Mouse (Mus musculus): ENCODE measurements around the gene Aanat. TPM values are rescaled to one million over a fixed set of nuclear protein-coding genes. Genes with fewer than 3 reads are reported as not detected.
A peak's percentile ranks its signal among the peaks of the same experiment; 100 is the strongest.
"Not testable (repeated sequence)": the region's sequence is repeated elsewhere in the genome, so short reads cannot be mapped to it uniquely, and the experiment has no call there.

Aanat gene
- polyA plus RNA-seq, 1 experiment from 2014 or later: 0.15 TPM

GRCm38 (mm10) chr11:116626299-116627071 is 40.3 kb downstream of the Aanat start, which contains the start of gene Rhbdf2:
Rhbdf2 (minus strand) TSS chr11:116627019.
- no peak for ATAC-seq (ENCODE audit: low FRiP score)
- H3K4me2 ChIP-seq (replicated peaks): no peak within 1 kb of the TSS

GRCm38 (mm10) chr11:116627072-116628020 is 41.1 kb downstream of the Aanat start:
- H3K27ac ChIP-seq: no peak overlapping the region
- H3K4me3 ChIP-seq: no peak overlapping the region
- H3K4me1 ChIP-seq: peaks cover 19% of the 10 kb centered on the region
- no peak overlapping the region for H3K4me2 ChIP-seq (replicated peaks)
- peaks cover 35% of the 10 kb centered on the region for H3K27me3 ChIP-seq
- no peaks in the 10 kb centered on the region for H3K9me3 ChIP-seq (replicated peaks)
- no peaks in the 10 kb centered on the region for H3K36me3 ChIP-seq
- no peak for ATAC-seq (ENCODE audit: low FRiP score)
- WGBS: 36% methylated on average over 10 of the region's 10 CpGs
- H3K9ac ChIP-seq: no peak overlapping the region

More at GRCm38 (mm10) chr11:116626299-116627071, 40.3 kb downstream of the Aanat start, which contains the start of gene Rhbdf2:
- no peak within 1 kb of the TSS for H3K4me3 ChIP-seq
- no peak within 1 kb of the TSS for H3K27ac ChIP-seq
- WGBS: 73% methylated on average over 10 of the region's 10 CpGs
- no peaks in the 10 kb centered on the region for H3K36me3 ChIP-seq
- no peaks in the 10 kb centered on the region for H3K9me3 ChIP-seq (replicated peaks)
- H3K27me3 ChIP-seq: peaks cover 43% of the 10 kb centered on the region
- H3K4me1 ChIP-seq: peaks cover 23% of the 10 kb centered on the region
- H3K9ac ChIP-seq: no peak within 1 kb of the TSS

GRCm38 (mm10) chr11:116628712-116629111 is 42.5 kb downstream of the Aanat start:
- H3K27ac ChIP-seq: no peak overlapping the region
- no peak overlapping the region for H3K9ac ChIP-seq
- no peaks in the 10 kb centered on the region for H3K9me3 ChIP-seq (replicated peaks)
- peaks cover 14% of the 10 kb centered on the region for H3K4me1 ChIP-seq
- 58% methylated on average over 9 of the region's 9 CpGs for WGBS
- no peak overlapping the region for H3K4me2 ChIP-seq (replicated peaks)
- peaks cover 22% of the 10 kb centered on the region for H3K27me3 ChIP-seq
- peak; percentile 38; the same call in 1 of the 2 replicates for ATAC-seq (ENCODE audit: low FRiP score)
- no peaks in the 10 kb centered on the region for H3K36me3 ChIP-seq
- H3K4me3 ChIP-seq: no peak overlapping the region

GRCm38 (mm10) chr11:116629472-116629871 is 43.2 kb downstream of the Aanat start:
- WGBS: 93% methylated on average over 6 of the region's 6 CpGs
- Histone ChIP-seq H3K27me3 (peaks cover 14% of the 10 kb centered on the region), H3K27ac (no peak overlapping the region), H3K4me1 (peaks cover 7% of the 10 kb centered on the region; the same call in 1 of the 2 replicates), H3K4me2 (replicated peaks) (no peak overlapping the region), H3K36me3 (no peaks in the 10 kb centered on the region), H3K4me3 (no peak overlapping the region), H3K9ac (no peak overlapping the region), H3K9me3 (replicated peaks) (no peaks in the 10 kb centered on the region)
- no peak for ATAC-seq (ENCODE audit: low FRiP score)

GRCm38 (mm10) chr11:116630171-116630965 is 44.1 kb downstream of the Aanat start:
- Histone ChIP-seq H3K27ac (no peak overlapping the region), H3K9me3 (replicated peaks) (no peaks in the 10 kb centered on the region), H3K36me3 (no peaks in the 10 kb centered on the region), H3K27me3 (0 out of 2 replicates have a peak, but pooled peaks cover 5% of the 10 kb centered on the region), H3K9ac (0 out of 2 replicates have a peak overlapping the region, but pooled peaks have one; percentile 15), H3K4me2 (replicated peaks) (no peak overlapping the region), H3K4me1 (peaks cover 6% of the 10 kb centered on the region; the same call in 1 of the 2 replicates), H3K4me3 (no peak overlapping the region)
- WGBS: 60% methylated on average over 12 of the region's 12 CpGs
- no peak for ATAC-seq (ENCODE audit: low FRiP score)

GRCm38 (mm10) chr11:116632962-116633361 is 46.7 kb downstream of the Aanat start:
- no peaks in the 10 kb centered on the region for H3K9me3 ChIP-seq (replicated peaks)
- 80% methylated on average over 10 of the region's 10 CpGs for WGBS

GRCm38 (mm10) chr11:116636607-116637006 is 50.4 kb downstream of the Aanat start:
- 84% methylated on average over 8 of the region's 8 CpGs for WGBS
- H3K4me2 ChIP-seq (replicated peaks); H3K4me3 ChIP-seq; ATAC-seq (ENCODE audit: low FRiP score); H3K36me3 ChIP-seq; H3K9me3 ChIP-seq (replicated peaks); H3K9ac ChIP-seq; H3K4me1 ChIP-seq; H3K27me3 ChIP-seq; H3K27ac ChIP-seq: not testable (repeated sequence)

More at GRCm38 (mm10) chr11:116632962-116633361, 46.7 kb downstream of the Aanat start:
- Histone ChIP-seq H3K27ac (no peak overlapping the region), H3K4me2 (replicated peaks) (no peak overlapping the region), H3K4me3 (no peak overlapping the region), H3K27me3 (no peaks in the 10 kb centered on the region), H3K9ac (no peak overlapping the region), H3K4me1 (peaks cover 6% of the 10 kb centered on the region; the same call in 1 of the 2 replicates), H3K36me3 (no peaks in the 10 kb centered on the region)
- ATAC-seq (ENCODE audit: low FRiP score): no peak

GRCm38 (mm10) chr11:116641168-116641567 is 54.9 kb downstream of the Aanat start:
- Histone ChIP-seq H3K4me3 (no peak overlapping the region), H3K9ac (no peak overlapping the region), H3K9me3 (replicated peaks) (no peaks in the 10 kb centered on the region), H3K4me1 (peaks cover 16% of the 10 kb centered on the region), H3K4me2 (replicated peaks) (no peak overlapping the region), H3K36me3 (no peaks in the 10 kb centered on the region), H3K27ac (no peak overlapping the region), H3K27me3 (0 out of 2 replicates have a peak, but pooled peaks cover 3% of the 10 kb centered on the region)
- ATAC-seq (ENCODE audit: low FRiP score): no peak
- 47% methylated on average over 5 of the region's 5 CpGs for WGBS

- Histone ChIP-seq H3K4me2 (replicated peaks) (no peak overlapping the region), H3K4me1 (peaks cover 16% of the 10 kb centered on the region), H3K9ac (no peak overlapping the region), H3K27ac (no peak overlapping the region), H3K36me3 (no peaks in the 10 kb centered on the region), H3K9me3 (replicated peaks) (no peaks in the 10 kb centered on the region), H3K4me3 (no peak overlapping the region), H3K27me3 (0 out of 2 replicates have a peak, but pooled peaks cover 4% of the 10 kb centered on the region)
- ATAC-seq (ENCODE audit: low FRiP score): no peak
- 70% methylated on average over 3 of the region's 3 CpGs for WGBS
Observed at GRCm38 (mm10) chr11:116641731-116642130, 55.5 kb downstream of the Aanat start.

GRCm38 (mm10) chr11:116642681-116643578 is 56.7 kb downstream of the Aanat start:
- 0 out of 2 replicates have a peak, but pooled peaks cover 10% of the 10 kb centered on the region for H3K27me3 ChIP-seq
- no peaks in the 10 kb centered on the region for H3K9me3 ChIP-seq (replicated peaks)
- H3K4me1 ChIP-seq: peaks cover 20% of the 10 kb centered on the region
- 0 out of 2 replicates have a peak overlapping the region, but pooled peaks have one; percentile 11 for H3K4me3 ChIP-seq
- 37% methylated on average over 14 of the region's 14 CpGs for WGBS
- 0 out of 2 replicates have a peak overlapping the region, but pooled peaks have one; percentile 60 for H3K27ac ChIP-seq
- no peaks in the 10 kb centered on the region for H3K36me3 ChIP-seq
- peak; percentile 81 for ATAC-seq (ENCODE audit: low FRiP score)
- peak overlapping the region; percentile 54 for H3K4me2 ChIP-seq (replicated peaks)
- H3K9ac ChIP-seq: peak overlapping the region; percentile 37; the same call in 1 of the 2 replicates
